Mouse (Mus musculus): ENCODE data around the gene Ddx25.

Gene Ddx25

DNA sequence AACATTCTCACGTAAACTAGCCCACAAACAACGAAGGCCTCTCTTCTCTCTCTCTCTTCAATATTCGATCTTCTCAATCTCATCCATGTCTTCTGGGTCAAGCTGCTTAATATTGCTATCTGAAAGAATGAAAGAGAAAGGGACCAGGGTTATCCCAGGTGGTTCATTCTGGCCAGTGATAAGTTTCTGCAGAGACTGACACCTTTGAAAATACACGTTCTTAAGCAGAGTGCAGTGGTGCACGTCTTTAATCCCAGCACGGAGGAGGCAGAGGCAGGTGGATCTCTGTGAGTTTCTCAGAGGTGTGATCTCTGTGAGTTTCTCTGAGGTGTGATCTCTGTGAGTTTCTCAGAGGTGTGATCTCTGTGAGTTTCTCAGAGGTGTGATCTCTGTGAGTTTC lies 16.4 kb downstream of the Ddx25 start:
- in situ Hi-C loops (cut with MboI; ENCODE audit: low sequenced_read_pairs) = no loop called here

DNA sequence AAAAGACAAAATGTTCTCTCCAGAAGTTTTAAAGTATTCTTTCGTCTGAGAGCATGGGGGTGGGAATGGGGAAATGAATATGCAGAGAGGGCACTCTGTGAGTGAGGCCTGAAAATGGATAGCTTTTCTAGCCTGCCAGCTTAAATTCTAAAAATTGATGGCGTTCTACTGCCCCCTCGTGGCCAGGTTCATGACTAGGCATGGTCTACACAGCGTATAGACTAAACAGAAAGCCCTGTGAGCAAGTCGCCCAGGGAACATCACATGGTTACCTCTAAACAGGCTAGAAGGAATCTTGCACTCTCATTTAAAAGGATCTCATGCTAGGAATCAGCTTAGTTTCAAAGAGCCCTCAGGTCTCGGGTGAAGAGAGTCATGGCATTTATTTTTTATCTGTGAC lies 16.8 kb downstream of the Ddx25 start:
- in situ Hi-C loops (cut with MboI; ENCODE audit: low sequenced_read_pairs) = no loop called here

DNA sequence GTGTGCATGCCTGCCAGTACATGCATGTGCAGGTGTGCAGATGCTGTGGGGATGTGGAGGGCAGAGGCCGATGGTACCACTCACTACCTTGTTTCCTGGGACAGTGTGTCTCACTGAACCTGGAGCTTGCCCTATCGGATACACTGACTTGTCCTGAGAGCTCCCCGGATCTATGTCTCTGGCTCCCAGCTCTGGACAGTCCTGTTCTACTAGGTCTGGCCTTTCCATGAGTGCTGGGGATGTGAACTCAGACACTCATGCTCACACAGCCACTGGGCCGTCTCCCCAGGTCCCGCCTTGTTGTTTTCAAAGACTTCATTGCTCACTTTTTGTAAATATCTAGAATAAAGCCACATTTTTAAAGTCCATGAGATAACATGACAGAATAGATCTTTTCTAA lies 17.3 kb downstream of the Ddx25 start:
- in situ Hi-C loops (cut with MboI; ENCODE audit: low sequenced_read_pairs) = no loop called here

DNA sequence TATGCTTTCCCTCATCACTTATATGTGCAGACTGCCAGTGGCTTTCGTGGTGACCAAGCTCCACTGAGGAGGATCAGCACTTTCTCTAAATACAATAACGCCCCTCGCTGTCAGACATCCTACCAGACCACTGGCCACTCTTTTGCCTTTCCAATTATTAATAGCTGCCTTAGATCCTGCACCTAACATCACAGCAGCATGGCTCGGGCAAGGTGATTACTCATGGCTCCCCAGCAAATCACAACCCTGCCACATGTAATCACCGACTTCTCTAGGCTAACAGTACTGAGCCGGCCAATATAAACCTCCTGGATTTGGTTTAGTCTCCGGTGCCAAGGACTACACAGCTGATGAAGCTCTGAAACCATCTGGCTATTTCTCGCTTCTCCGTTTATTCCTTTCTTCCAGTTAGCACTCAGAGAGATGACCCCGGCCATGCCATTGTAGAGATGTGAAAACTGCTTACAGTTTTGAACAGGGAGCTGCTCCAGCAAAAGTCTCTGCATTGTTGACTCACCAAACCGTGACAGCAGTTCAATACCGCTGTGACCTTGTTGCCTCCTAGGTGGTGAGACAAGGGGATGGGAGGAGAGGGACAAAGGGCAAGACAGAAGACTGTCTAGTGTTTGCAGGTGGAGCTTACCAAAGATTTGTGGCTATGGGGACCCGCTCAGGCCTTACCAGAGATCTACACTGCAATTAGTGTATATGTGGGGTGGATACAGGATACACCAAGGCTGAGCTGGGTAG lies 19.2 kb downstream of the Ddx25 start:
- in situ Hi-C loops (cut with MboI; ENCODE audit: low sequenced_read_pairs) = loop anchor here (5.0 kb wide), 1 partner anchor 257 kb away; no protein-coding TSS in a partner anchor

DNA sequence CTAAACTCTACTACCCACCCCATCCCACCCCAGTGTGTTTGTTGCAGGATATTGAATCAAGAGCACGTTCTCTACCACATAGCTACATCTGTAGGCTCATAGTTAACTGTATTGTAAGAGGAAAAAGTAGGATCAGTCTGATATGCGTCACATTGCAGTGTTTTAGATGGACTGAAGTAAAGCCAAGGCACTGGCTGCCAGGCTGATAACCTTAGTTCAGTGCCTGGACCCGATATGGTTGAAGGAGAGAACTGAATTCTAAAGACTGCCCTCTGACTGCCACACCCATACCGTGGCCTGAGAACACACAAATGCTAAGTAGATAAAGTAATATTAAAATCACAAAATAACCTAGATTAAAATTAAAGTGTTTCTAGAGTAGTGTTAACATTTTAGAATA lies 22.5 kb downstream of the Ddx25 start:
- in situ Hi-C loops (cut with MboI; ENCODE audit: low sequenced_read_pairs) = loop anchor here (5.0 kb wide), 1 partner anchor 254 kb away; no protein-coding TSS in a partner anchor

DNA sequence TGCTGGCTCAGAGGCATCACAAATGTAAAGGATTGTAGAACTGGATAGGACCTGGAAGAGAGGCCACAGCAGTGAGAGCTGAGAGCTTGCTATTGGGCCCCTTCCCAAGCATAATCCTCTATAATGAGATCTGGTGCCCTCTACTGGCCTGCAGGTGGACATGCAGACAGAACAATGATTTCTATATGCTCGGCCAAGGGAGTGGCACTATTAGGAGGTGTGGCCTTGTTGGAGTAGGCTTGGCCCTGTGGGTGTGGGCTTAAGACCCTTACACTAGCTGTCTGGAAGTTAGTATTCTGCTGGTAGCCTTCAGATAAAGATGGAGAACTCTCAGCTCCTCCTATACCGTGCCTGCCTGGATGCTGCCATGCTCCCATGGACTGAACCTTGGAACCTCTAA lies 23.2 kb downstream of the Ddx25 start:
- in situ Hi-C loops (cut with MboI; ENCODE audit: low sequenced_read_pairs) = loop anchor here (5.0 kb wide), 1 partner anchor 253 kb away; no protein-coding TSS in a partner anchor

DNA sequence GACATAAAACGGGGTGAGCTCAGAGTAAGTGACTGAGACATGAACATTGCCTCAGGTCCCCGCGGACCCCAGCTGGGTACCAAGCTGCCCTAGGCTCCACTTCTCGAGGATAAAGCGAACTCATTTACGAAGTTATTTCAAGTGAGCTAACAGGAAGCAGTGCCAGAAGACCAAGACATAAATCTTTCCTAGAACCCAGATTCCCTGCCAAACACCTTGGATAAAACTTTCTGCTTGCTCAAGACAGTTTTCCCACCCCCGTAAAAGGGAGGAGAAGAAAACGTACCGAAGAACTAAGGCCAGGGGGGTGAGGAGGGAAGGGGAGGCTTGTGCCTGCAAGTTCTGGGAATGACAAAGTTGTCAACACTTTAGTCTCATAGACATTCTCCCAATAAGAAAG lies 25.1 kb downstream of the Ddx25 start:
- in situ Hi-C loops (cut with MboI; ENCODE audit: low sequenced_read_pairs) = no loop called here

DNA sequence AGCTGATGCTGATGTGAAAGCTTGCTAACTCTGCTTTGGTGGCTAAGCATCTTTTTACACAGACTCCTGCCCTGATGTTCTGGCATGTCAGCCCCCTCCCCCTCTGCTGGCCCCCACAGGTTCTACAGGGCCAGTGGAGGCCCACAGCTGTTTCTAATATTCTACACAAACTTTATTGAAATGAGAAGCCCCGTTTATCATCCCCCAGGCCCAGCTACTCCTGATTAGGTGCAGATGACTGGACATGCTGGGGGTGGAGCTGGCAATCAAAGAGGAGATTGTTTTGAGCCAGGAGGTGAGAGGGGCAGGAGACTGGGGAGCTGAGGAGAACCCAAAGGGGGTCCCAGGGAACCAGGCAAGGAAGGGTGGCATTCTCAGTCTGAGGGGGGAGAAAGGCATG lies 28.5 kb downstream of the Ddx25 start:
- in situ Hi-C loops (cut with MboI; ENCODE audit: low sequenced_read_pairs) = no loop called here

DNA sequence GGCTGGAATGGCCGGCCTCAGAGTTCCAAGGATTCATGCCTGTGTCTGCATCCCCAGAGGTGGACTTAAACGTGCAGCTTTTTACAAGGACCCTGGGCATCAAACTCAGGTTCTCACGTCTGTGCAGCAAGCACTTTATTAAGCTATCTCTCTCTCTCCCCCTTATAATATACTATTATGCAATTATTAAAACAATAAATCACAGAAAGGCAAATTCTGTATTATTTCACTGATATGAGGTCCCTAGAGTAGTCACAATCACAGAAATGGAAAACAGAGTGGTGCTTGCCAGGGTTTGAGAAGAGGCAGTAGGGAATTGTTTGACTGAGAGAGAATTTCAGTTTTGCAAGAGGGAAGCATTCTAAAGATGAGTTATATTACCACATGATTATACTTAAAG lies 29.2 kb downstream of the Ddx25 start:
- in situ Hi-C loops (cut with MboI; ENCODE audit: low sequenced_read_pairs) = no loop called here

DNA sequence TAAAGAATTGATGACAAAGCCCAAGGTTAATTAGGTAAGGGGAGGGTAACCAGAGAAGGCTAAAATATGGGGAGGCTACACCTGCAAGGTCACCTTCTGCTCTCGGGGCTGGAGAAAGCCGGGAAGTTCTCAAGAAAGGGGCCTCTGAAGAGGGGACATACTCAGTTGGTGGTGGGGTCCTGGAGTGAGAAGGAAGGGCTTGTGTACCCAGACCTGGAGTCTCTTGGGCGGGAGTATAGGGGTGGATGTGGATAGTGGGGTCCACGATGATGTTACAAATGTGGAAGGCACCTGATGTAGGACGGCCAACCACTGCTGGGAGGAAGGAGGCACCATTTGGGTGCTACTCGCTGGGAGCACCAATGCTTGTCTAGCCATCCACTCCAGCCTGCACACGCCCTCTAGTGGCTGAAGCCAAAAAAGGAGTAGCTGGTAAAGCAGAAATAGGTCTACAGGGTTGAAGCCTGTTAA lies 34.4 kb downstream of the Ddx25 start:
- in situ Hi-C loops (cut with MboI; ENCODE audit: low sequenced_read_pairs) = no loop called here

DNA sequence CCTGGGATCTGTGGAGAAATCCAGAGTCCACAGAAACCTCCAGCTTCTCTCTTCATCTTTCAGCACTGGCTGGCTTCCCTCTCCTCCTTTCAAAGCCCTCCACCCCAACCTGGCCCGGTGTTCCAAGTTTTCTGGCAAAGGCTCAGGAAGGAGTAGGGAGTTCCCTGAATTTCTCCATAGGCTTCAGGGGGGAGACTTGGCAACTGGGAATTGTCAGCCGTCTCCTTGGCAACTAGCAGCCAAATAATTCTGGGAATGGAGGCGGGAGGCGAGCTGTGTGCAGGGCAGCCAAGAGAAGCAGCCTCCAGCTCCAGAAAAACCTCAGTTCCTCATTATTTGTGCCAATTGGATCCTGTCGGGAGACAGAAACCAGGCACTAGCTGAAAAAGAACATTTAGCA lies 34.8 kb downstream of the Ddx25 start:
- in situ Hi-C loops (cut with MboI; ENCODE audit: low sequenced_read_pairs) = no loop called here

DNA sequence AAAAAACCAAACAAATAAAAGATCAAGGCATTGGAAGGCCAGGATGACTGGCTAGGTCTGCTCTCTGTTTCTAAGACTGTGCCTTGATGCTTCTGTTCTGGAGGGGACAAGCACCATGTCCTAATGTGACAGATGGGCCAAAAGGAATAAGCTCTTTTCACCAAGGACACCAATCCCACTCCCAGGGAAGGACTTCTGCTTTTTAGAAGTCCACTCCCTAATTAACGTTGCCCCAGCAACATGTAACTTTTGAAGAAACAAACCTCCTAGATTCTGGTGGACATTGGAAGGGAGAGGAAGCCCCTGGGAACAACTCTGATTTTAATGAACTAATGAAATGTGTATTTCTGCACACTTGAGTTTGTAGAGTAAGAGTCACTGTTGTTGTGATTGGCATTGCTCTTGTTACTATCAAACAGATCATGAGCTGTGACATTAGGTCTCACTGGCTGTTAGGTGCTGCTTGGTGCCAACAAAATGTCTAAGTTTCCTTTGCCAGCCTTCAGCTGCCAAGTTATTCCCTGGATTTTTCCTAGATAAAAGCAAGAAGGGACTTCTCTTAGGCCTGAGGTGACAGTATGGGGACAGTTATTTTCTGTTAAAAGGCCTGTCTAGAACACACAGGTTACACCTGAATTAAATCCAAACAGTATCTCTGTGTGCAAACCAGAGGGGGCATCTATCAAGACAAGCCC lies 35.4 kb downstream of the Ddx25 start:
- in situ Hi-C loops (cut with MboI; ENCODE audit: low sequenced_read_pairs) = no loop called here

DNA sequence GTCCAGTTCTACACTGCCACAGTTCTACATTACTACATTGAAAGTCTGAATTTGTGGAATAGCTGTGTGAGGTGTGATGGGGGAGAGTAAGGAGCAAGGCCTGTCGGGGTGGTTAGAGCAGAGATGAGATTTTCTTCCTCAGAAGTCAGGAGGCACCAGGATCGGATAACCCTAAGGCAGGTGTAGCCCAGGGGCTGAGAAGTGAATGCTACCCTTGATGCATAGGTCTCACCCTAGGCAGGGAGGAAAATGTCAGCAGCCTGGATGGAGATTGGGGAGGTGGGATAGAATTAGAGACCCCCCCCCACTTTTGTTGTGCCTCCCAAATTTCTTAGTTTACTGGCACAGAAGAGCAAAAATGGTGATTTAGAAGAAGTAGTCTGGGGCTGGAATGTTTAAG lies 36.1 kb downstream of the Ddx25 start:
- in situ Hi-C loops (cut with MboI; ENCODE audit: low sequenced_read_pairs) = no loop called here

DNA sequence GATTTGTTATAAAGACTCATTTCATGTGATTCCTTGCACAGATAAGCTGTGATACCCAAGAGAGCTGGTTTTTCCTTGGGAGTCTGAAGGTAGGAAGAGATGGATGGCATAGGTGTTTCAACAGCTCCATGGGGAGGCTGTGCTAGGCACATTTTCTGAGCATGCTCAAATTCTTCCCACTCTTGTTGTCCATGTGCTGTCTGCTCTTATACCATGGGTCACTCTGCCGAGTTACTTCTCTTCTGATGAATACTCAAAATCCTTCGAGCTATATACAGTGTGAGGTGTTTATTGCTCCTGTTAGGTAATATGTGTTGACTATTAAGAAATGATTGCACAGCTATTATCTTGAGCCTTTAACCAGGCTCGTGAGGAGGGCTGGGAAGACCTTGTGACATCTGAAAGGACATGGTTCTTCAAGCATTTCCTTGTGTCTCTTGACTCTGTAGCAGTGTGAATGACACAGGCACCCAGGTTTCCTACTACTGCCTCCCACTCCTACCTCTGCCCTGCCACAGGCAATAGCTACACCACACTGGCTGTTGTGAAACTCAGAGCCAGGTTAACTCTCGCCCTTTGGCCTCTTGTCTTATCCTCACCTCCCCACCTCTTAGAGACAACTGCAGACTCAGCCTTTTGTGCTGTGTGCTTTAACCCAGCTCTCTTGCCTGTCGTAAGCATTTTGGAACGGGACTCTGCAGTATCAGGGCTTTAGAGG lies 37.5 kb downstream of the Ddx25 start:
- in situ Hi-C loops (cut with MboI; ENCODE audit: low sequenced_read_pairs) = no loop called here

DNA sequence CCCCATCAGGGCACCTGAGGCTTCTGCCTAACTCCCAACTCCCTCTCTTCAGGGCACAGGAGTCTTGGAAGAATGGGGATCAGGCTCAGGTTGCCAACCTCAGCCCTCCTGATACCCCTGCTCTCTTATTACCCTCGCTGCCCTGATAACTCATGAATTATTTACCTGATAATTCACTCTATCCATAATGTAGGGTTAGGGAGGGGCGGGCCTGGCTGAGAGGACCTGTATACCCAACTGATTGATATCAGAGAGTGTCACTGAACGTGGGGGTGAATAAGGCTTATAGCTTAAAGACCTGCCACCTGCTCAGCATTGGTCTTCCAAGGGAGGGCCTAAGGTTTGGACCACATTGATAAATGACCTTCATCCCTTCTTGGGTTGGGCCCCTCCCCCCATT lies 40.2 kb downstream of the Ddx25 start, which contains the start of gene Gm1113:
Gm1113 (minus strand) TSS at position 101 of the 400 bp plus-strand sequence.
- in situ Hi-C loops (cut with MboI; ENCODE audit: low sequenced_read_pairs) = no loop called here

DNA sequence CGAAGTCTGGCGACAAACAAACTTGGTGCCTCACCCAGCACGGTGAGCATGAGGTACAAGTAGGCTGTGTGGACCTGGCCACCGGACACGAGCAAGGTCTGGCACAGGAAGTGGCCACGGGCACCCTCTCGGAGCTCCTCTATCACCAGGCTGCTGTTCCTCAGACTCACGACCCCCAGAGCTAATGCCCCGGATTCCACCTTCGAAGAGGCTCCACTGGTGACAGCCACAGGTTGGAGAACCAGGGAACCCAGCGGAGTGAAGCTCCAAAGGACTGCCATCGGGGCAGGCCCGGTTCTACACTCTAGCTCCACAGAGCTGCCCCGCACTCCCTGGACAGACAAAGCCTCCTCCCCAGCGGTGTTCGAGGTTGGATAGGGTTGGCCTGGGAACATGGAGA lies 41.6 kb downstream of the Ddx25 start:
- in situ Hi-C loops (cut with MboI; ENCODE audit: low sequenced_read_pairs) = no loop called here

DNA sequence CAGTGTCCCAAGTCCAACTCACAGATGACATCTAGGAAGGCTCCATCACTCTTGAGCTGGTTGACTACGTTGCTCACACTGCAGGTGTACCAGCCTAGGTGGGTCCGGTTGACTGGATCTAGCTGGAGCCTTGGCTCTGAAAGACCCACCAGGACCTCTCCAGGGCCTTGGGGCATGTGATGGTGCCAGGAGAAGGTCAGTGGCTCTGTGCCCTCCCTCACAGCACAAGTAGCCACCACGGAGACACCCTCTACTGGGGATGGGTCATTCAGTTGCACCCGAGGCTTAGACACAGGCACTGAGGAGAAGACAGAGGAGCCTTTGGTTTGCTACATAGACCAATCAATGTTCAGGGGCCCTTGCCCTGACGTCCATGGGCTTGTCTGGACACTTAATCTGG lies 42.1 kb downstream of the Ddx25 start:
- in situ Hi-C loops (cut with MboI; ENCODE audit: low sequenced_read_pairs) = no loop called here

DNA sequence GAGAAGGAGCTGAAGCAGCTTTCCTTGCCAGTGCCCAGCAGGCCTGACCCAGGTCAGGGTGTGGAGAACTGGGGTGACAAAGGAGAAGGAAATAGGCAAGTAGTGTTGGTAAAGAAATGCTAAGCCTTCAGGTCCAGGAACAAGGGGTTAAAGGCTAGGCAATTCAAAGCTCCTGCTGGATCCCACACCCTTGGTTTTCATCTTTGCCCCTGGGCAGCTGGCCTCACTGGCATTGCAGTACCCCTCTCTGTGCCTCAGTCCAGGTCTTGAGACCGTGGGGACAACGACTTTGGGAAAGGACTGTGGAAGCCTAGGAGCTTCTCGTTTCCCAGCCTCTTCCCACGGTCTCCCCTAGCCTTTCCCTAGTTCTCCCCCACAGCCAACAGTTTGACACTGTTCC lies 44.4 kb downstream of the Ddx25 start:
- in situ Hi-C loops (cut with MboI; ENCODE audit: low sequenced_read_pairs) = no loop called here

DNA sequence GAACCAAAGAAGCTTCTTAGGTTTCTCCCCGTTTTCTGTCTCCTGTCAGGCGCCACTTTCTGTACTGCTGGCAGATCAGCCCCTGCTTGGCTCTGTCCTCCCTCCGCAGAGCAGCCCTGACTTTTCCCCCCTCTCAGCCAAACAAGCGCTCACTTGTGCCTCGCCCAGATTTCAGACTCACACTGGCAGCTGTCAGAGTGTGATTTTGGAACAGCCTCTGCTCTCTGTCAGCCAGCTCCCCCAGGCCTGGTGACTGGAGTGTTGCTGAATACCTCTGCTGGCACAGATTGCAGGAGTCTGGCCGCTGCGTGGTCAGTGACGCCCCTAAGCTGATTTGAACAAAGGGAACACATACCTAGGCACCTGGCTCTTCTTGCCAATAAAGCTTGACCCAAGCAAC lies 50.1 kb downstream of the Ddx25 start:
- in situ Hi-C loops (cut with MboI; ENCODE audit: low sequenced_read_pairs) = no loop called here

DNA sequence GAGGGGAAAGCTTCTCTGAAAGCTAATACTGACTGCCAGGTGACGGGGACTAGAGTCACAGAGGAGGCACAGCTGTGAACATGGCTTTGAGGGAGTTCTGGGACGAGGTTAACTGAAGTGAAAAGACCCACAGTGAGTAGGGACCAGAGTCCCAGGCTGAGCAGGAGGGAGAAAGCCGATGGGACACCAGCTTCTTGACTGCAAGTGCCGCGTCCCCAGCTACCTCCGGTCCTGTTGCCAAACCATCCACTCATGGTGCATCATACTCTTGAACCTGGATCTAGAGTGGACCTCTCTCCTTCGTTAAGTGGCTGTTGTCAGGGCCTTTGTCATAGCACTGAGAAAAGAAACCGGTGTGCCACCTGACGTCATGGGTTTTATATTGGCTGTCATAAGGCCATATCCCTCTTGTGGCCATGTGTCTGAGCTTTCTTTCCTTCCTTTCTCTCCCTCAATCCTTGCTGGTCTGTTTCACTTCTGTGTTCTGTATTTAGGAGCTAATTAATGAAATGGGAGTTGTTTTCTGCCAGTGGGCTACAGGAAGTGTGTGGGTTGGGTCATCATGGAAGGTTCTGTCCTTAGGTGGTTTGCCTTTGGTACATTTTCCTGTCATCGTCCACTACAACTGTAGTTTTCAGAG lies 55.8 kb downstream of the Ddx25 start:
- in situ Hi-C loops (cut with MboI; ENCODE audit: low sequenced_read_pairs) = no loop called here

DNA sequence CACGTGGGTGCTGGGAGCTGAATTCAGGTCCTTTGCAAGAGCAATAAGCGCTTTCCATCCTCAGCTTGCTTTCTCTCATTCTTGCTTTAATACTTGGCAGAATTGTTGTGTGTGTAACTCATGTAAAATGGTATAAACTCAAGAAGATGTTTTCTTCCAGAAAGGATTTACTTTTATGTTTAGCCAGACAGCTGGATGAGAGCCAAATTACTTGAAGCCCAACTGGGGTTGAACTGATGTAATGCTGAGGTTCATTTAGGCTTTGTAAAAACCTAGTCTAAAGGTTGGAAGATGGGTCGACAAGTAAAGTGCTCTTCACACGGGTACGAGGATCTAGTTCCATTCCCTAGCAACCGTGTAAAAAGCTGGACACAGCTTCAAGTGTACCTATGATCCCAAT lies 58.4 kb downstream of the Ddx25 start:
- in situ Hi-C loops (cut with MboI; ENCODE audit: low sequenced_read_pairs) = no loop called here

Data from CH12F3 (cell line).